ENCODE assay signal across 24 mouse cellular contexts in genomic region chr1:157082931-157083330, GRCm38 (mm10). TPM values are rescaled to one million over a fixed set of nuclear protein-coding genes. Genes with fewer than 3 reads are reported as not detected.
"Had no signal": no experiment of that assay in that cellular context is flagged by ENCODE, and none has a peak within 500 bp of the region (broad histone marks: within the 10 kb centered on the region; RNA-seq: fewer than 3 reads in every experiment).

No protein-coding gene starts in this region.

- H3K4me3 ChIP-seq: neural tube, embryonic 12.5 days; neural tube, embryonic 13.5 days; neural tube, embryonic 15.5 days; stomach, embryonic 15.5 days had no signal

- H3K36me3 ChIP-seq: neural tube, embryonic 12.5 days; neural tube, embryonic 13.5 days; neural tube, embryonic 15.5 days; stomach, embryonic 15.5 days had no signal

- H3K27me3 ChIP-seq: neural tube, embryonic 12.5 days; neural tube, embryonic 13.5 days; neural tube, embryonic 15.5 days; stomach, embryonic 15.5 days had no signal

- DNase-seq: retina, postnatal 1 day; right cerebral cortex, adult 18-20 months; right cerebral cortex, postnatal 14 days; right cerebral cortex, postnatal 25 days; right cerebral cortex, postnatal 4 days; spleen, adult 18-20 months; thymus, adult 18-20 months; thymus, adult 2 months; thymus, postnatal 14 days; thymus, postnatal 25 days; thymus, postnatal 36 days; thymus, postnatal 4 days had no signal

- H3K27ac ChIP-seq: neural tube, embryonic 12.5 days; neural tube, embryonic 13.5 days; neural tube, embryonic 15.5 days; stomach, embryonic 15.5 days; stomach, postnatal 0 days had no signal

RNA-seq across cellular contexts. Expression of gene Tex35, which starts 25.5 kb away (rescaled TPM):
- polyA plus RNA-seq: neural tube, embryonic 11.5 days; neural tube, embryonic 12.5 days; neural tube, embryonic 13.5 days; neural tube, embryonic 14.5 days; neural tube, embryonic 15.5 days; small intestine, adult 2 months; stomach, embryonic 14.5 days; stomach, embryonic 15.5 days; stomach, embryonic 16.5 days; stomach, postnatal 0 days; thymus, postnatal 0 days; urinary bladder, adult 2 months had no signal
